Mouse (Mus musculus) midbrain, embryonic 12.5 days (tissue): ENCODE measurements around the gene C1qtnf6. TPM values are rescaled to one million over a fixed set of nuclear protein-coding genes. Genes with fewer than 3 reads are reported as not detected.

Experiments used
- ATAC-seq: fragments of 200-750 bp; cut with Nextera tagmentation; 2 replicates; pipeline ENCODE4 v1.8.0; 2017; ENCODE audit warnings: low read depth, moderate TSS enrichment, moderate library complexity; ENCODE audit not compliant: low FRiP score
- H3K27ac ChIP-seq: fragments of 300-500 bp; sonication (generic); replicated peaks from 2 replicates; pipeline ENCODE4 v1.5.1; 2016; ENCODE audit warnings: mild to moderate bottlenecking
- H3K27me3 ChIP-seq: fragments of 300-500 bp; sonication (generic); 2 replicates; pipeline ENCODE4 v1.6.1; 2016; ENCODE audit warnings: mild to moderate bottlenecking
- H3K36me3 ChIP-seq: fragments of 300-500 bp; sonication (generic); 2 replicates; pipeline ENCODE4 v1.6.1; 2016
- H3K4me1 ChIP-seq: fragments of 300-500 bp; sonication (generic); 2 replicates; pipeline ENCODE4 v1.6.1; 2016
- H3K4me2 ChIP-seq: fragments of 300-500 bp; sonication (generic); replicated peaks from 2 replicates; pipeline ENCODE4 v1.6.1; 2016; ENCODE audit warnings: mild to moderate bottlenecking, moderate library complexity
- H3K4me3 ChIP-seq: fragments of 300-500 bp; sonication (generic); 2 replicates; pipeline ENCODE4 v1.5.1; 2016; ENCODE audit warnings: mild to moderate bottlenecking
- H3K9ac ChIP-seq: fragments of 300-500 bp; sonication (generic); replicated peaks from 2 replicates; pipeline ENCODE4 v1.6.1; 2016; ENCODE audit warnings: mild to moderate bottlenecking, moderate library complexity
- H3K9me3 ChIP-seq: fragments of 300-500 bp; sonication (generic); 2 replicates; pipeline ENCODE4 v1.6.1; 2016; ENCODE audit warnings: mild to moderate bottlenecking
- WGBS: fragments of 180-500 bp; shearing (Covaris S2); methylation state at CpG from one replicate; pipeline ENCODE4 v1.1.7; 2016; 5-methylcytosine and 5-hydroxymethylcytosine counted together
- polyA plus RNA-seq: library from polyadenylated mRNA; unstranded; fragments of >200 nt; fragmentation: Nextera tagmentation; extraction: Ambion mirVana; gene quantifications from 2 replicates; pipeline ENCODE4 v1.2.1, GENCODE M21; 2016

C1qtnf6 gene
- polyA plus RNA-seq, 1 experiment from 2014 or later, result 9.0 TPM

DNA sequence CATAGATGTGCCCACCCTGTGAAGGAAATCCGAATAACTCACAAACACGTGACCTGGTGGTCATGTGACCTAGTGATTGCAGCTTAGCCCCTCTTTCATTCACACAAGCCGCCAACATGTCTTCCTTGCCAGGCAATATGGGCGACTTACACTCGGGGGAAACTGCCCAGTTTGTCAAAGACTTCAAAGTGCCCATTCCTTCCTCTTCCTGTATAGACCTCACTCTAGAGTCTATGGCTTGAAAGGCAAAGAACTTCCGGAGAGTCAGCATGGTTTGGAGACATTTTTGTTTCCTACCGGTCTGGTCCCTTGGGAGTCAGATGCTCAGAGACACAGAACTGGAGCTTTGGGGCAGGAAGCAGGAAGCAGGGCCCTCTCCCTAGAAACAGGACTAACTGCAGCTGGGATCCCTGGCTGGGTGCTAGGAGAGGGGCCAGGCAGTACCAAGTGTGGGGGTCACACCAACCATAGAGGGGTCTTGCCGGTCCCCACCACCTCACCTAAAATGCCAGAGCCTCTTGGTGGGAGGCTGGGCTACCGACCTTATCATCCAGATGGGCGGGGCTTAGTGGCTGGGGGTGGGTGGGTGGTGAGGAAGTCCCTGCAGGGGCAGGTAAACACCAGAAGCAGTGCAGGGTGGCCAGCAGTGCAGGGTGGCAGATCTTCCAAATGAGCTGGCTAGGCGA, 2.3 kb downstream of the C1qtnf6 start:
- peaks cover 16% of the 10 kb centered on the region for H3K4me1 ChIP-seq
- peak overlapping the region; percentile 36; the same call in 1 of the 2 replicates for H3K27ac ChIP-seq
- 60% methylated on average over 10 of the region's 11 CpGs for WGBS

GRCm38 (mm10) chr15:78527973-78528372, 3.2 kb downstream of the C1qtnf6 start:
- Histone ChIP-seq H3K9me3 (no peaks in the 10 kb centered on the region), H3K36me3 (no peaks in the 10 kb centered on the region), H3K27me3 (peaks cover 10% of the 10 kb centered on the region), H3K9ac (no peak overlapping the region), H3K27ac (no peak overlapping the region), H3K4me3 (no peak overlapping the region), H3K4me1 (peaks cover 16% of the 10 kb centered on the region), H3K4me2 (no peak overlapping the region)
- WGBS, result 85% methylated on average over 7 of the region's 7 CpGs
- no peak for ATAC-seq

More for the DNA sequence above, 2.3 kb downstream of the C1qtnf6 start:
- peaks cover 10% of the 10 kb centered on the region for H3K27me3 ChIP-seq
- peak overlapping the region; percentile 27 for H3K4me3 ChIP-seq
- peak overlapping the region; percentile 59 for H3K9ac ChIP-seq
- H3K36me3 ChIP-seq, result no peaks in the 10 kb centered on the region
- ATAC-seq, result no peak
- peak overlapping the region; percentile 48 for H3K4me2 ChIP-seq
- no peaks in the 10 kb centered on the region for H3K9me3 ChIP-seq

DNA sequence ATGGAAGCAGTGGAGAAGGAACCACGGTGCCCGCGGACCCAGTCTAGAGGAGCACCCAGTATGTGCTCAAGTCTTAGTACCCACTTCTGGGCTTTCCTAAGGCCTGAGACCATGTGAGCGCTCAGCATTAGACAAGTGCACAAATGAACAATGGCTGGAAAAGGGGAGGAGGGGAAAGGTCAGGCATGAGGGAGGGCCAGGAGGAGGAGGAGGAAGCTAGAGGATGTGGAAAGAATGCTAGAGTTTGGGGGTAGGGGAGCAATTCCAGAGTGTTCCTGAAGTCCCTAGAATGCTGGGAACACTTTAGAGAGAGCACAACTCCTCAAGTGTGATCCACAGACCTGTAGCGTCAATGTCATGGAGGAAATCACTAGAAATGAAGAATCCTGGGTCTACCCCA, 7.1 kb downstream of the C1qtnf6 start:
- no peaks in the 10 kb centered on the region for H3K36me3 ChIP-seq
- no peak overlapping the region for H3K4me3 ChIP-seq
- no peak overlapping the region for H3K27ac ChIP-seq
- H3K4me2 ChIP-seq, result no peak overlapping the region
- no peak for ATAC-seq
- H3K9ac ChIP-seq, result no peak overlapping the region
- WGBS, result 75% methylated on average over 5 of the region's 5 CpGs
- no peaks in the 10 kb centered on the region for H3K9me3 ChIP-seq
- no peaks in the 10 kb centered on the region for H3K27me3 ChIP-seq
- H3K4me1 ChIP-seq, result peaks cover 7% of the 10 kb centered on the region

GRCm38 (mm10) chr15:78521892-78522291, 9.3 kb downstream of the C1qtnf6 start:
- no peak overlapping the region for H3K4me2 ChIP-seq
- WGBS, result 83% methylated on average over 6 of the region's 6 CpGs
- H3K27me3 ChIP-seq, result no peaks in the 10 kb centered on the region

GRCm38 (mm10) chr15:78521331-78521730, 9.9 kb downstream of the C1qtnf6 start:
- Histone ChIP-seq H3K4me3 (no peak overlapping the region), H3K4me2 (no peak overlapping the region), H3K9ac (no peak overlapping the region), H3K27me3 (no peaks in the 10 kb centered on the region), H3K4me1 (0 out of 2 replicates have a peak, but pooled peaks cover 2% of the 10 kb centered on the region), H3K9me3 (no peaks in the 10 kb centered on the region), H3K27ac (no peak overlapping the region), H3K36me3 (no peaks in the 10 kb centered on the region)
- no peak for ATAC-seq
- 77% methylated on average over 8 of the region's 8 CpGs for WGBS

More at GRCm38 (mm10) chr15:78521892-78522291, 9.3 kb downstream of the C1qtnf6 start:
- Histone ChIP-seq H3K9me3 (no peaks in the 10 kb centered on the region), H3K4me1 (0 out of 2 replicates have a peak, but pooled peaks cover 2% of the 10 kb centered on the region), H3K27ac (no peak overlapping the region), H3K9ac (no peak overlapping the region), H3K4me3 (no peak overlapping the region), H3K36me3 (no peaks in the 10 kb centered on the region)
- ATAC-seq, result no peak

- 0 out of 2 replicates have a peak, but pooled peaks cover 2% of the 10 kb centered on the region for H3K4me1 ChIP-seq
- 82% methylated on average over 13 of the region's 13 CpGs for WGBS
- peak overlapping the region; percentile 4; the same call in 1 of the 2 replicates for H3K9ac ChIP-seq
- no peak overlapping the region for H3K27ac ChIP-seq
- H3K4me2 ChIP-seq, result no peak overlapping the region
- no peaks in the 10 kb centered on the region for H3K36me3 ChIP-seq
- H3K4me3 ChIP-seq, result no peak overlapping the region
- H3K27me3 ChIP-seq, result no peaks in the 10 kb centered on the region
- no peak for ATAC-seq
- no peaks in the 10 kb centered on the region for H3K9me3 ChIP-seq
Measured at GRCm38 (mm10) chr15:78520112-78520715, 11.0 kb downstream of the C1qtnf6 start.

DNA sequence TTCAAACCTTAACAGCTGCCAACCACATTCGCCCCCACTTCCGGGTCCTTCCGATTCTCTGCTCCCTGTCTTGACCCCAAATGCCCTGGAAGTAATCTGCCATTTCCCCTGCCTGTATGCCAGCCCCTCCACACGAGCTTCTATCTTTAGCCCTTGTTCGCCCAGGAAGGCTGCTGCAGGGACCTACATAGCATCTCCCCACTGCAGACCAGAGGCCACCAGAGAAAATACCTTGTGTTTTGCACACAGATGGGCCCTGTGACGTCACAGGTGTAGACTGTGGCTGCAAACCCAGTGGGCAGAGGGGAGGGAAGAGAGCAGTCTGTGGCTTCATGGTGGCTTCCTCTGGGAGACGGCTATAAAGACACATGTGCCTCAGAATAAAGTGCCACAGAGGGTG, 13.0 kb downstream of the C1qtnf6 start:
- Histone ChIP-seq H3K4me3 (no peak overlapping the region), H3K4me1 (0 out of 2 replicates have a peak, but pooled peaks cover 2% of the 10 kb centered on the region), H3K9ac (no peak overlapping the region), H3K9me3 (no peaks in the 10 kb centered on the region), H3K4me2 (no peak overlapping the region), H3K36me3 (no peaks in the 10 kb centered on the region), H3K27ac (no peak overlapping the region), H3K27me3 (no peaks in the 10 kb centered on the region)
- ATAC-seq, result no peak
- WGBS, result 75% methylated on average over 7 of the region's 7 CpGs

- no peak overlapping the region for H3K27ac ChIP-seq
- no peak for ATAC-seq
- 78% methylated on average over 6 of the region's 6 CpGs for WGBS
Measured at GRCm38 (mm10) chr15:78515759-78516158, 15.5 kb downstream of the C1qtnf6 start.

GRCm38 (mm10) chr15:78514393-78515146, 16.6 kb downstream of the C1qtnf6 start:
- no peaks in the 10 kb centered on the region for H3K9me3 ChIP-seq

More at GRCm38 (mm10) chr15:78515759-78516158, 15.5 kb downstream of the C1qtnf6 start:
- Histone ChIP-seq H3K36me3 (no peaks in the 10 kb centered on the region), H3K4me2 (no peak overlapping the region), H3K9ac (no peak overlapping the region), H3K4me3 (no peak overlapping the region), H3K4me1 (0 out of 2 replicates have a peak, but pooled peaks cover 2% of the 10 kb centered on the region), H3K9me3 (no peaks in the 10 kb centered on the region), H3K27me3 (no peaks in the 10 kb centered on the region)

GRCm38 (mm10) chr15:78513019-78513418, 18.2 kb downstream of the C1qtnf6 start:
- H3K4me2 ChIP-seq, result no peak overlapping the region
- no peak overlapping the region for H3K27ac ChIP-seq
- H3K4me3 ChIP-seq, result no peak overlapping the region
- H3K27me3 ChIP-seq, result no peaks in the 10 kb centered on the region
- ATAC-seq, result no peak
- WGBS, result 88% methylated on average over 14 of the region's 14 CpGs
- no peaks in the 10 kb centered on the region for H3K36me3 ChIP-seq
- H3K9me3 ChIP-seq, result no peaks in the 10 kb centered on the region
- peaks cover 6% of the 10 kb centered on the region; the same call in 1 of the 2 replicates for H3K4me1 ChIP-seq
- H3K9ac ChIP-seq, result no peak overlapping the region

More at GRCm38 (mm10) chr15:78514393-78515146, 16.6 kb downstream of the C1qtnf6 start:
- Histone ChIP-seq H3K27me3 (no peaks in the 10 kb centered on the region), H3K4me1 (peaks cover 8% of the 10 kb centered on the region; the same call in 1 of the 2 replicates), H3K4me2 (no peak overlapping the region), H3K27ac (no peak overlapping the region), H3K4me3 (no peak overlapping the region), H3K9ac (no peak overlapping the region), H3K36me3 (no peaks in the 10 kb centered on the region)
- no peak for ATAC-seq
- WGBS, result 34% methylated on average over 7 of the region's 7 CpGs

DNA sequence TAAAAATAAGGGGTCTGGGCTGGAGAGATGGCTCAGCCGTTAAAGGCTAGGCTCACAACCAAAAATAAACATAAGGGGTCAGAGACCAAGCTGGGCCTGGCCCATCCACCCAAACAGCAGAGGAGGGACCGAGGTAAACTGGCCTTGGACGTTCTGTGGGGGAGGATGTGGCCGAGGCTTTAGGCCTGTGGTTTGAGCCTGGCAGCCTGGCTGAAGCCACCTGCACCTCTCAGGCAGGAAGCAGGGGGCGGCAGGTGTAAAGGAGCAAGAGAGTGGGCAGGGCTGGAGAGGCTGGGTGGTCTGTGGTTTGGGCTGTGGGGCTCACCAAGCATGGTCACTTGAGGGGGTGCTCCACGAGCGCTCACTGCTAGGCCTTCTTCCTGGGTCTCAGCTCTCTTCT, 19.3 kb downstream of the C1qtnf6 start:
- WGBS, result 84% methylated on average over 7 of the region's 7 CpGs
- Histone ChIP-seq H3K27ac (no peak overlapping the region), H3K4me3 (no peak overlapping the region)

DNA sequence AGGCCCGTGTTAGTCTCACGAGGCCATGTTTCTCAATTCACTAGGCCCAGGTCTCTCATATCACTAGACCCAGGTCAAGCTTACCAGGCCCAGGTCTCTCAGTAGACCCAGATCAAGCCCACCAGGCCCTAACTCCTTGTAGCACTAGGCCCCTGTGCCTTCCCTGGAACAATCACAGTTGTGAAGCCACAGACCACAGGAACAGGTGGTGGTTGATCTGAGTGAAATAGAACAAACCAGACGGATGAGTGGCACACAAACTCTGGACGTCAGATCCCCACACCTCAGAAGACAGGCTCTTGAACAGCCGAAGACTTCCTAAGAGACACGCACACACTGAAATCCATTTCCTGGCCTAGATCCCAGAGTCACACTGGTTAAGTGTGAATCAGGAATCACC, 20.5 kb downstream of the C1qtnf6 start:
- peaks cover 6% of the 10 kb centered on the region; the same call in 1 of the 2 replicates for H3K4me1 ChIP-seq
- no peak overlapping the region for H3K4me2 ChIP-seq
- no peak overlapping the region for H3K4me3 ChIP-seq
- no peaks in the 10 kb centered on the region for H3K9me3 ChIP-seq
- H3K36me3 ChIP-seq, result no peaks in the 10 kb centered on the region
- 94% methylated on average over 6 of the region's 6 CpGs for WGBS
- no peak for ATAC-seq
- no peak overlapping the region for H3K27ac ChIP-seq
- H3K27me3 ChIP-seq, result no peaks in the 10 kb centered on the region
- no peak overlapping the region for H3K9ac ChIP-seq

More for the DNA sequence above, 19.3 kb downstream of the C1qtnf6 start:
- H3K4me2 ChIP-seq, result no peak overlapping the region
- no peaks in the 10 kb centered on the region for H3K9me3 ChIP-seq
- peaks cover 6% of the 10 kb centered on the region; the same call in 1 of the 2 replicates for H3K4me1 ChIP-seq
- no peak for ATAC-seq
- H3K36me3 ChIP-seq, result no peaks in the 10 kb centered on the region
- no peaks in the 10 kb centered on the region for H3K27me3 ChIP-seq
- no peak overlapping the region for H3K9ac ChIP-seq
